Mouse (Mus musculus): ENCODE results near the gene Rgmb.

- TF ChIP-seq CTCF (IDR thresholded peaks at IDR 0.05; ENCODE audit: low read depth) (no peak), EP300 (IDR thresholded peaks at IDR 0.05; ENCODE audit: low read depth) (no peak)
These were observed 69.6 kb downstream of the Rgmb start for GRCm38 (mm10) chr17:15761191-15761590.

Data from liver, embryonic 14.5 days (tissue).